Mouse (Mus musculus) heart, postnatal 0 days (tissue): Measurements from ENCODE around the gene Tsnax.

Source experiments
- CTCF ChIP-seq: IDR thresholded peaks from 2 replicates; pipeline ENCODE4 v1.5.1; 2016; ENCODE audit warnings: antibody characterized with exemption, control low read depth, low read depth
- EP300 ChIP-seq: IDR thresholded peaks from 2 replicates; pipeline ENCODE4 v1.6.1; 2016; ENCODE audit warnings: antibody characterized with exemption, low read depth

DNA sequence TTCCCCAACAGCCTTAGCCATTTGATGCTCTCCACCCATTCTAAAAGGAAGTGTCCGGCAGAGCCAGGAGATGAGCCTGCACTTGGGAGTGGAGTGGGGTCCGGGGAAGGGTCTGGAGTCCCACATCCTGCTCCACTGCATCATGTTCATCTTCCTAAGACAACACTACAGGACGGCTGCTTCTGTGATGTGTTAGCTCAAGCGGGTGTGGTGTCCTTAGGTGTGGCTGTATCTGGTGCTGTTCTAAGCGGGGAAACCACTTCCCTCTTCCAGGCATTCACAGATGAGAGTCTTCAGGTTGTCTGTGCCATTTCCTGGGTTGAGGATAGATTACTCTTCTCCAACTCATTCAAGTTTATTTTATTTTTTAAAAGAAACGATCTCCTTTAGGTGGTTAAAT, 37.0 kb downstream of the Tsnax start:
- TF ChIP-seq EP300 (no peak), CTCF (no peak)
